Mouse (Mus musculus): ENCODE data around the gene Cbr3.

Cbr3 gene

DNA sequence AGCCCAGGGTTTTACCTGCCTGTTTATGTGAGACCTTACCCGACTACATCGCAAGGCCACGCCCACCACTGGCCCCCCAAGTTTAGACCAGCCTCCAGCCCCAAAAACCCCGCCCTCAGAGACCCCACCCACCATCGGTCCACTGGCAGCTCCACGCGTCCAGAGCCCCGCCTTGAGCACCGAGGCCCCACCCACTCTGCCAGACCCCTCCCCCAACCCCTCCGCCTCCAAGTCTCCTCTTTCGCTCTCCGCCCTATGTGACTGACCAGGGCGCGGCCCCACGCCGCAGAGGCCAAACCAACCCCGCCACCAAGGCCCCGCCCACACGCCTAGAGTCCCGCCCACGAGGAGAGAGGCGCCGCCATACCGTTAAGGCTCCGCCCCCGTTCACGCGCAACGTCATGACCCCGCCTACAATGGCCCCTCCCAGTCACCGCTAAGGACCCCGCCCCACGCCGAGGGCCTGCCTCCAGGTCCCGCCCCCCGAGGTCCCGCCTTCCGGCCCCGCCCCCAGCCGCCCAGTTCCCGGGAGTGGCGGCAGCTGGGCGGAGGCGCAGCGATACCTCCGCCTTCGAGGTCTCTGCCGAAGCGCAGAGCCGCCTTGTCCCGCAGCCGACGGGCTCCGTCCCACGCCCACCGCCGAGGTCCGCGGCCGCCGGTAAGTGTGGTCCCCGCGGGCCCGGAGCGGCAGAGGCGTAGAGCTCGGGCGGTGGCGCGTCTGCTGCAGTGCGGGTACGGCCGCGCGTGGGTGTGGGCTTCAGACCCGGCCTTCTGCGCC lies 28.6 kb downstream of the Cbr3 start, which contains the start of gene Dop1b:
TSS of gene Dop1b (plus strand) at position 494 of the 778 bp plus-strand sequence.
- peak; percentile 99 for DNase-seq (ENCODE audit: low spot score)

DNA sequence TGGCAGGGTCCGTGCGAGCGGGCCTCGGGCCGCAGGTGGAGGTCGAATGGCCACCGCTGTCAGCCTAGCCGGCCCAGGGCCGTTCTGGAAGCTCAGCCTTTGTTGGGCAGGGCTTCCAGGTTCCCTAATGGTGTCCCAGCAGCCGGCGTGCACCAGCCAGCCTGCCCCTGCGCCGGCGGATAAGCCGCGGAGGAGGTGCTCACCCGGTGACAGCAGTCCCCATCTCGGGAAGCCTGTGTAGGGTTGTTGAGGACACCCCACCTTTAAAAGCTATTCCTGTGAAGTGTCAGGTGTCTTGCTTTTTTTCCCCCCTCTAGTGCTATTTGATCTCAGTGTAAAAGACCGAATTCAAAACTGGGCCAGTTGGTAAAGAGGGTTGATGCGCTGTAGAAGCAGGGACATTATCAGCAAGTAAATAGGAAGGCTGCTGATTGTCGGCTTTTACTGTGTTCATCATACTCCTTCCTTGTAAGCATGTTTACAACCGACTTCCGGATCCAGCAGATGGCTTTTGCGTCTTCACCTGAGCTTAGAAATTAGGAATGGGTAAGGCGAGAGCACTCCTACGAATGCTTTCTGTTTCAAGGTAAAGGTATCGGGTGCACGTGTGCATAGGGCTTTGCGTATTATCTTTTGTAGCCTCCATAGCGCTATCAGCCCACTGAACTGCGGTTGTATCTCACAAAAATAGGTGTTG lies 29.3 kb downstream of the Cbr3 start:
- no peak for DNase-seq (ENCODE audit: low spot score)

DNA sequence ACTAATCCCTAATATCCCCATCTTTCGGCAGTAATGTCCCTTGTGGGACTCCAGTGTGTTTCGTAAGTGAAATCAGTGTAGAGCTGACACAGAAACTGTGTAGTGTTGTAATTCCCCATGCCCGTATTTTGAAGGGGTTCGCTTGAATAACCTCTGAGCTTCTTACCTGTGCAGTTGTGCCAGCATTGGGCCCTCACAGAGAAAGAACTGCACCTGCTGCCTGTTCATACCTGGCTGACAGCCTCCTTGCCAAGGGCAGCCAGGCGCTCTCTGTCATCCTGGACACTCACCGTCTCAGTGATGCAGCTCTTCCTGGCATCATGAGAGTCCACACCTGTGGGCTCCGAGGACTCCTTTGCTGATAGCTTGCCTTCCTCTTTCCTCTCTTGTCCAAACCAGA lies 30.0 kb downstream of the Cbr3 start:
- DNase-seq (ENCODE audit: low spot score), result no peak

DNA sequence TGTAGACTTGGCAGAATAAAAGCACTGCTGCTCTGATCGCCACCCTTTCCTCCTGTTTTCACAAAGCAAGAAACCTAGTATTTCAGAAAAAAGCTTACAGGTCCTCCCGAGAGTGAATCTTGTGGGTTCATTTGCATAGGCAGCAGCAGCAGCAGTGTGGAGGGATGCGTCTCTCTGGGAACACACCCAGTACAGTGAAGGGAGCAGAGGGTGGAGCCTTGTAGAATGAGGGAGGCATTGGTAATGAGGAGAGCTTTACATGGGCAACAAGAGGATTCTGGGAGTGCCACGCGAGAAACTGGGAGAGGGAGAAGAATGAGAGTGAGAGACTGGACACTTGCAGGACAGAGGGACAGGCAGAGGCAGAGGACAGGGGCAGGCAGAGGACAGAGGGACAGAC lies 31.4 kb downstream of the Cbr3 start:
- no peak for DNase-seq (ENCODE audit: low spot score)

DNA sequence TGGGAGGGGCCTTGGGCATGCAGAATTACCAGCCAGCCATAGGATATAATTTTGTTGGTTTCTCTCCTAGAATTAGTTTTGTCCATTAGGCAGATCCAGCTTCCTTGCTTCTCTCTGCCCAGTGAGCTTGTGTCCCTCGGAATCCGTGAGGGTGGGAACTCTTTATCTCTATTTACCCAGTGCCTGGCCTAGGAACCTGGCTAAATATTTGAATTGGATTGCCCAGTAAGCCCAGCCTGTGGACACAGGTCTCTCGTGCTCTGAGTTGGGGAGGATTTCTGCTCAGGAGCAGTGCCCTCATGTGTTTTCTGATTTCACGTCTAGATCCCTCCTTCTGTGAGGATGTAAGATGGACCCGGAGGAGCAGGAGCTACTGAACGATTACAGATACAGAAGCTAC lies 32.8 kb downstream of the Cbr3 start:
- DNase-seq (ENCODE audit: low spot score), result no peak

DNA sequence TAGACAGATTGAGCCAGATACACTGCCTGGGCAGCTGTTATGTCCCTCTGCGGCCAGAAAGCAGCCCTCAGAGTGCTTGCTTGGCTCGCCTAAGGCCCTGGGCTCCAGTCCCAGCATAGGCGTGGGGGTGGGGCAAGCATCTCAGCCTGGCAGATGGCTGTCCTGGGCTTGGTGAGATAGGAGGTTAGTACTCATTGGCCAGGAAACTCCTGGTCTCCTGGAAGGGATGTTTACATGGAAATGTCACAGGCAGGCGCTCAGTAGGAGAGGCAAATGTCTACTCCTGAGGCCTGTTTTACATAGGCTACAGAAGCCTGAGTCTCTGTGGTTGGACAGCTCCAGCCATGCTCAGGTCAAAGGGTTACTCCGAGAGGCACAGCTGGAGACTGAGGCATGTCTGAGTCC lies 34.3 kb downstream of the Cbr3 start:
- peak; percentile 63 for DNase-seq (ENCODE audit: low spot score)

DNA sequence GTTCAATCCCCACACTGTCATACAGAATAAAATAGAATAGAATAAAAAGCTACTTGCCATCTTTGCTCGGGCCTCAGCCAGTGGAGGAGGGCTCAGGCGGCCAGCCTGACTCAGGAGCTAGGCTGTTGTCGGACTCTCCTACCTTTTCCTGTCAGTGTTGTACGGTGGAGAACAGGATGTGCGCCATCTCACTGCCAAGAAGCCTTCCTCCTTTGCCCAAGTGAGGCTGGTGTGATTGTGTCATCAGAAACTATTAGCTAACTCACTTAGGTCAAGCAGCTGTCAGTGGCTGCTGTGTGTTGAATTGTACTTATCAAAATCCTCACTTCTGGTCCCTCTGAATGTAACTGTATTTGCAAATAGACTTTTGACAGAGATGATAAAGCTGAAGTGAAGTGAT lies 38.8 kb downstream of the Cbr3 start:
- no peak for DNase-seq (ENCODE audit: low spot score)

DNA sequence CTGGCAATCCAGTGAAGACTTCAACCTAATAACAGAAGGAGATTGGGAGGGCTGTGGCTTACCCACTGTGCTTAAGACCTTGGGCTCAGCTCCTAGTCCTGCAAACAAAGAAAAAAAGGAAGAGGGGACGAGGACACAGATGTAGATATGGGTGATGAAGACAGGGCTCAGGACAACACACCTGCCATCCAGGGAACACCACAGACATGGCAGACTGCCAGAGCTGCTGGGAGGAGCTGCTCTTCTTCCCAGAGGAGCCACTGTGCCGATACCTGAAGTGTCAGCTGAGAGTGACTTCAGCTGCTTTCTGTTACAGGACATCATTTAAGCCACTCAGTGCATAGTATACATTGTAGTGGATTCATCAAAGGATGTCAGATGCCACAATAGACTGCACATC lies 39.5 kb downstream of the Cbr3 start:
- no peak for DNase-seq (ENCODE audit: low spot score)

DNA sequence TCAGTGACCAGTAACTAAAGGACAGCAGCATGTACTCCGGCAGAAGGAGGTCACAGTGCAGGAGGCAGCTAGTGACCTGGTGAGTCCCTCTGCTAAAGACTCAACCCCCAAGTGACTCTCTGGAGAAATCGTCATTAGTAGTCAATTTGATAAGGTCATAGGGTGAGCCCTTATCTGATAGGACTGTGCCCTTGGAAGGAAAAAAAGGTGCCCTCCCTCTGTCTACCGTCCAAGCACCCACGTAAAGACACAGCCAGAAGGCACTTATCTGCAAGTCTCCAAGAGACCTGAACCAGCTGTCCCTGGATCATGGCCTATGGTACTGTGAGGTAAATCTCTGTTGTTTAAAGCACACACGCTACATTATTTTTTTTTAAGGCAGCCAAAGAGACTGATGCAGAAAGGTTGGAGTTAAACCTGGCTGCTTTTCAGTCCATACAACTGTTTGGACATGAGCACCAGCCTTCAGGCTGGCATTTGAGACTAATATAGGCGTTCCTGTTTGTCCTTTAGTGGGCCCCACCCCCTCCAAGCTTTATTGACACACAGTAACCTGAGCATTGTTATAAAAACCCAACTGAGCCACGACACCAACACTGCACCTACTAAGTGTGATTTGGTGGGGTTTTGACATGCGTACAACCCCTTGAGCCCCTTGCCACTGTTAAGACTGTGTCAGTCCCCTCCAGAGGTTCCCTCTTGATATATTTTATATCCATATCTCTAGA lies 42.6 kb downstream of the Cbr3 start:
- DNase-seq (ENCODE audit: low spot score), result no peak

DNA sequence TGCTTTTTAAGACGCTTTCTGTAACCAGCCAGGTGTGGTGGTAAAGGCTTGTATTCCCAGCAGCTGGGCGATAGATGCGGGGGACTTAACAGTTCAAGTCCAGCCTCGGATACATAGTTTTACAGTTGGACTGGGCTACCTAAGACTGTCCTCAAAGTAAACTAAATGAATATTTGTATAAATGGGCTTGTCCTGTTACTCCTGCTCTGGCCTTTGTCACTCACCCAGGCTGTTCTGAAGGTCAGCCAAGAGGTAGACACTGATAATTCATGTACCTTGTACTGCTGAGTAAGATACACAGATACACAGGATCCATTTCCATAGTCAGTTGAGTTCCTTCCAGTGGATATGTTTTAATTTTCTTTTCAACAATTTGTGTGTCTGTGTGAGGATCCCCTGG lies 43.2 kb downstream of the Cbr3 start:
- no peak for DNase-seq (ENCODE audit: low spot score)

DNA sequence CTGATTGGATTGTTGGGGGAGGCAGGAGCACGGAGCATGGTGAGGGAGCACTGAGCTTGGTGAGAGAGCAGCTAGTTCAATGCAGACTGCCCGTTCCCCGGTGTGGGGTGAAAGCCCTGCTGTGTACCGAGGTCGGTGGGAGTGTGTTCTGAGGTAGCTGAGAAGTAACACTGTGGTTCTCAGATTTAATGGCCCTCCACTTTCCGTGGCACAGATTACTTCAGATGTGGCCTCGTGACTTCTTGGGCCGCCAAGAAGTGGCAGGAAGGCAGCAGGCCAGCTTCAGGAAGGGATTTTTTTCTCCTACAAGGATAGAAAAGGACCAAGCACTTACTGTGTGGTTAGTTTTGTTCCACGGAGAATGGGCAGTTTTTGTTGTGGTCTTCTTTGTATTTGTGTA lies 45.7 kb downstream of the Cbr3 start:
- no peak for DNase-seq (ENCODE audit: low spot score)

DNA sequence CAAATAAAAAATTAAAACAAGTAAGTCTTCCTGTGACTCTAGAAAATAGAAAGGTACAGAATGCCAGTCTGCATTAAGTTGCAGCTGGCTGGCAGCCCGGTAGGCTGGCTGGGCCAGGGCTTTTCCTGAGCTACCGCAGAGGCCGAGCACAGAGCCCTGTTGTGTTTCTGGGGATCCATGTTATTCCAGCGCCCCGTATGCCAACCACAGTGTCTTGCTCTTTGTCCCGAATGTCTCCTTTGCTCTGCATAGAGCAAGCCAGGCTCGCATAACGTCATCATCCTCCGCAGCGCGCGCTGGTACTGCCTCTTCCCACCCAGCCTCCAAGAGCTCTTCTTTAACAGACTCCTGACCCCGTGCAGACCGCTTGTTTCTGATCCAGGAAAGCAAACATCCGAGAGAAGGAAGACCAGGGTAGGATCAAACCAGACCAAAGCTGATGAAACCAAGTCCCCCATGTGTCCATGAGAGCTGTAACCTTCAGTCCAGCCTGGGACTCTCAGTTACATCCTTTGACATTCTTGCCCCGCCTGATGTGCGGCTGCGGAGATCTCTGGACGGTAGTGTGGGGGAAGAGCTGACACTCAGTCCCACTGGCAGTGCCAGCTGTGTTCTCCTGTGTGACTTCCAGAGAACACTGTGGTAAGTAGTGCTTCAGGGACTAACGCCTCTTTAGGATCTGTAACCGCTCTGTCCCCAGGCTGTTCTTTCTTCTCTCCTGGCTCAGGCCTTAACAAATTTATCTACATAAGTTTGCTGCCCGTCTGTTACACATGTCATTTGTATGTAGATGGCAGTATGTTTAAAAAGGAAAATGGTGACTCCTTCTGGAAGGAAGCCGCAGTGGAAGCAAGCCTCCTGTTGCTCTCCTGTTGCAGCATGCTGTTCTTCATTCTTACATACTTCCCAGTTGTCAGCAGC lies 47.0 kb downstream of the Cbr3 start:
- no peak for DNase-seq (ENCODE audit: low spot score)

DNA sequence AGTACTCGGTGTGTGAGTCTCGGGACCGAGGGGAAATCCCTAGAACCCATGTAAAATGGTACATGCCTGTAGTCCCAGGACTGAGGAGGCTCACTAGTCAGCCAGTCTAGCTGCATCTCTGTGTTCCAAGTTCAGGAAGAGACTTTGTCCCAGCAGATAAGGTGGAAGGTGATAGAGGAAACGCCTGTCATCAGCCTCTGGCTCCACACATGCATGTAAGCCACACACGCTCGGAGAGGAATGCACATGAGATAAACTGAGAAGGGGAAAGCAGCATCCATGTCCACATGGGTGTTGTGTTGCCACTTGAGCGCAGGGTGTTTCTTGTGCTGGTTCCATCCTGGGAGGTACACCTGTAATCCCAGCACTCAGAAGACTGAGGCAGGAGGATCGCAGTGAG lies 48.3 kb downstream of the Cbr3 start:
- no peak for DNase-seq (ENCODE audit: low spot score)

DNA sequence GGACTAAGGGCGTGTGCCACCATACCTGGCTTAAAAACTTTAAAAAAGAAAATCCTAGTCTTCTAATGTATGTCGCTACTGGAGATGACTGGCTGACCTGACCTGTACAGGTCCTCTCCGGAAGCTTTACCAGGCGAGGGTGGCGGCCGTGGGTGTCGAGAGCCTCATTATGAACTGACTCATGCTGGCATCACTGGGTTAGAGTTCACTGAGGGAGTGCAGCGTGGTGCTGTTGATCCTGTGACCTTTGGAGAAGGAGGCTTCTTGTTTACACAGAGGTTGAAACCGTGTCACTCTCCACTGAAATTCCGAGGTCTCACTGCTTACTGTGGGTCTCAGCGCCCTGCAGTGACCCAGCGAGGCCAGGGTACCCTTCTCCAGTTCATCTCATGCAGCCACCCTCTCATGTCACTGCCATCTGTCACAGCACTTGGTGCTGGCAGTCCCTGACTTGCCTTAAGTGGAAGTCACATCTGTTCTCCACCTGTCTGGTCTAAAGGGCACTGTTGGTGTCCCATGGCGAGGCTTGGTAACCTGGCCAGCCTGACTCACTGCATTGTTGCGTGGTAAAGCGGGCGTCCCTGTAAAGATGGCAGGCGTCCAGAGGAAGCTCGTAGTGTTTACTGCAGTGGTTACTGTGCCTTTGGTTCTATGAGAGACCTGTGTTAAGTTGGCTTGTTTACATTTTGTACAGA lies 50.0 kb downstream of the Cbr3 start:
- DNase-seq (ENCODE audit: low spot score), result peak; percentile 21

DNA sequence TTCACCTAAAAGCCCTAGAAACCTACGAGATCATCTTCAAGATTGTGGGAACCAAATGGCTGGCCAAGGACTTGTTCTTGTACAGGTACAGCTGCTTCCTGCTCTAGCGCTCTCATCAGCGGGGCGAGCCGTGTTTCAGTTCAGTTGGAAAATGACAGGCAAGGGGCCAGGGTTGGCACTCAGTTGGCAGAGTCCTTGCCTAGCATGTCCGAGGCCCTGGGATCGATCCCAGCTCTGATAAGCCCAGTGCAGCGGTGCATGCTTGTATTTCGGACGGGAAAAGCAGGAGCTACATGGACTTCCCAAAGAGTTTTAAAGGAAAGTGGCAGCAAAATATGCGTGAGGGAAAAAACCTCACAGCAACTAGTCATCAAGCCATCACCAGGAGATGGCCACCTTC lies 56.2 kb downstream of the Cbr3 start:
- DNase-seq (ENCODE audit: low spot score), result no peak

Data from embryo, embryonic 10 days (tissue).